Mouse (Mus musculus): Measurements from ENCODE around the gene Cald1.

Gene Cald1

DNA sequence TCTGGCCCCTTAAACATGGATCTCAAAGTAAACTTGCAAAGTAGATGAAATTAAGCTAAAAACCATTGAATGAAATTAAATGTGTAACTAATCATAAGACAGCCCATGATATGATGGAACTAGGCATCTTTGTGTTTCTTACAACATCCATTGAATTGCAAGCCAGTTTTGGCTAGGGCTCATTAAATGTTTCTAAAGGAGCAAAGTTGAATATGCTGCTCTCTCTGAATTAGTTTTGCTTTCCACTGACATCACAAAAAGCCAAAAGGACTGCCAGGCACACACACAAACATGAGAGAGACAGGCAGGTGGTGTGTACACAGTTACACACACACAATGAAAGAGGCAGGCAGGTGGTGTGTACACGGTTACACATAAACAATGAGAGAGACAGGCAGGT, 127.4 kb downstream of the Cald1 start:
- ChIA-PET POLR2A (interaction anchor here in 1 of 4 experiments (1.2 kb wide), 1 partner anchor 8 kb away, joined by 3 read pairs; no protein-coding TSS in a partner anchor), CTCF (no interaction called here)

DNA sequence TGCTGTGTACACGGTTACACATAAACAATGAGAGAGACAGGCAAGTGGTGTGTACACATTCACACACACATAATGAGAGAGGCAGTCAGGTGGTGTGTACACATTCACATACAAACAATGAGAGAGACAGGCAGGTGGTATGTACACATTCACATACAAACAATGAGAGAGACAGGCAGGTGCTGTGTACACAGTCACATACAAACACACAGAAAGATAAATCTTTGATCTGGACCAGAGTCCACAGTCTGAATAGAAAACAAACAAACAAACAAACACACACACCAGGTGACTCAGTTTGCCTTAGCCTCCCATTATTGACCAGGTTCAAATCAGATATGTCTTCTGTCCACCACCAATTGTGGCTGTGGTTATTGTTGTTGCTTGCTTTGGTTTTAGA, 127.8 kb downstream of the Cald1 start:
- ChIA-PET CTCF (no interaction called here), POLR2A (interaction anchor here in 3 of 4 experiments (1.2 to 2.2 kb wide), 4 partner anchors 8 to 17 kb away, joined by 3 to 7 read pairs (median 7); no protein-coding TSS in a partner anchor)

DNA sequence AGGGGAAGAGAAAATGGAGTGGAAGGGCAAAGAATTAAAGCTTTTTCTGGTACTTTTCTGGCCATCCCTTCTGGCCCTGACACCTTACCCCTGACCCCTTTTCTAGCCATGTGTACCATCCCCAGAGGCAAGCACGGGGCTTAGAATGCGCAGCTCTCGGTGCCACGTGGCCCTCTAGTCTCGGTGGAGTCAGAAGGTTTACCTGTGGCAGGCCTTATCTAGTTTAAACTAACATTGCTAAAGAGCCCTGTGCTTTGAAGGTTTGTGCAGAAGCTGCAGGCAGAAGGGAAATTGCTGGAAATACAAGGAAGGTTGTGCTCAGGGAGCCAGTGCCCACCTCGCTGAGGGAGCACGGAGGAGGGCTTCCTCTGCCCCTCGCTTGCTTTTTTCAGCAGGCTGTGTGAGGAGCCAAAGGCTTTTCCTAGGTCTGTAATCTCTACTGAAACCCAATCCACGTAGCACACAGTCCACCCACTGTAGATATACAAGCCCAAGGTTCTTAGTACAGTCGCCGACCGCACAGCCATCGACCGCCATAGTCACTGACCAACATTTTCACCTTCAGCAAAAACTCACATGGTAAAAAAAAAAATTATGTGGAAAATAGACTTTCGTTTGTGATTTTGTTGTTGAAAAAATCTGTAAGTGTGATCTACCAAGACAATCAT, 129.2 kb downstream of the Cald1 start:
- POLR2A ChIA-PET: interaction anchor here in 3 of 4 experiments (0.7 to 2.2 kb wide), 8 partner anchors 9 to 352 kb away, joined by 3 to 7 read pairs (median 6); no protein-coding TSS in a partner anchor
- CTCF ChIA-PET: interaction anchor here in 2 of 4 experiments (0.7 to 1.7 kb wide), 2 partner anchors 33 to 170 kb away, joined by 3 to 4 read pairs; no protein-coding TSS in a partner anchor

DNA sequence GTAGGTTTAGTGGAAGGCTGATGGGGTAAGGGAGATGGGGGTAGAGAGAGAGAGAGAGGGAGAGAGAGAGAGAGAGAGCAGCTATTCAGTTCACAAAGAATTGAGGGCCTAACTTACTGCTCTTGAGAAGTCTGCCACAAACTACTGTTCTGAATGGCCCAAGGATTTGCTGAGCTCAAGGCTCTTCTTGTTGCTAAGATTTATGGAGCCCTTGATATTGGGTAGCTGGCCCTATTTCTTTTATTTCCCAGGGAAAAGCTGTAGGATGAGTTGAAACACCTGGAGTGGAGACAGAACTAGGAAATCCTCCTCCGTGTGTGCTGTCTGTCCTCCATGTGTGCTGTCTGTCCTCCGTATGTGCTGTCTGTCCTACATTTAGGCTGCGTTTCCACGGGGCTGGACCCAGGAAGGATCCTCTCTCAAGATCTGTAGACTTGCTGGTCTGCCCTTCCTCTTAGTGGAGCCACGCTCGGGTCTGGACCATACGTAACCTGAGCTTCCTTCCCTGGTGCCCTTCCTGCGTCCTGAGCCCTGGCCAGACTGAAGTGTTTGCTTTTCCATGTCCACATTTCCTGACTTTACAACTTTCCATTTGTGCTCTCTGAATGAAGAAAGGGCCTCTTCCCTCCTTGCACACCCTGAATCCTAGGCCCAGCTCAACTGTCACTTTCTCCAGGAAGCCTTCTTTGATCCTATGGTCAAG, 131.3 kb downstream of the Cald1 start:
- CTCF ChIA-PET: interaction anchor here in 1 of 4 experiments (0.6 kb wide), 1 partner anchor 181 kb away, joined by 3 read pairs; no protein-coding TSS in a partner anchor
- POLR2A ChIA-PET: interaction anchor here in 2 of 4 experiments (0.9 to 1.2 kb wide), 2 partner anchors 13 to 254 kb away, joined by 3 to 4 read pairs; partner anchors contain the start of gene Bpgm (in 1 of the 2)

DNA sequence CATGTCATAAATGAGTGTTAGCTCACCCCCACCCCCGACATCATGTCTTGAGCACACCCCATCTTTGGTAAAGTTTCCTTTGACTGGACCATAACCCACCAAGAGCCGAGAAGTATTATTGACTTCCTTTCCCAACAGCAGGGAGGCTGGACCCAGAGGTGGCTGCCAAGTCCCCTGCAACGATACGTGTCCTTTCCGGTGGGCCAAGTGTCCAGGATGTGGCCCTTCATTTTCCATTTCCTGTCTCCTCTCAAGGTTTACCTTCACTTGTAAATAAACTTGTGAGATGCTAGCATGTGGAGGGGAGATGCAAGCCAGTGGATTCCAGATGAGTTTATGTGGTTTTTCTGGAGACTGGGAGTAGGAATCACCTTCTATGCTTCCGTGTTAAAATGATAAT, 132.7 kb downstream of the Cald1 start:
- ChIA-PET POLR2A (interaction anchor here in 1 of 4 experiments (0.7 kb wide), 1 partner anchor 1483 kb away, joined by 3 read pairs; no protein-coding TSS in a partner anchor), CTCF (no interaction called here)

DNA sequence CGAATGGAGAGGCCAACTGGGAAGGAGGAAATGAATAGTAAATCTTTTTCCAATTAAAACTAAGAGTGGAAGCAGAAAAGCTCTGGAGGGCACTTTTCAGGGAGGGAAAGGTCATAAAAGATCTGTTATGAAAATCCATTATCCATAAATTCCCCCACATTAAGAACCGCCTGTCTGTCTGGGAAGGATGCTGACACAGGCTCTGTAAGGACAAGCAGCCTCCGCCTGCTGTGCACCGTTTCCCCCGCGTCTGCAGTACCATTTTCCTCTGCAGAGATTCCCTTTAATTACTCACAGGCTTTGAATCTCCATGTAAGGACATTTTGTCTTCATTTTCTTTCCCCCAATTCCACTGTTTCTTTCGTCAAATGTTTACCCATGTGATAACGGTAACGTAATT, 133.2 kb downstream of the Cald1 start:
- POLR2A ChIA-PET: no interaction called here
- CTCF ChIA-PET: no interaction called here

DNA sequence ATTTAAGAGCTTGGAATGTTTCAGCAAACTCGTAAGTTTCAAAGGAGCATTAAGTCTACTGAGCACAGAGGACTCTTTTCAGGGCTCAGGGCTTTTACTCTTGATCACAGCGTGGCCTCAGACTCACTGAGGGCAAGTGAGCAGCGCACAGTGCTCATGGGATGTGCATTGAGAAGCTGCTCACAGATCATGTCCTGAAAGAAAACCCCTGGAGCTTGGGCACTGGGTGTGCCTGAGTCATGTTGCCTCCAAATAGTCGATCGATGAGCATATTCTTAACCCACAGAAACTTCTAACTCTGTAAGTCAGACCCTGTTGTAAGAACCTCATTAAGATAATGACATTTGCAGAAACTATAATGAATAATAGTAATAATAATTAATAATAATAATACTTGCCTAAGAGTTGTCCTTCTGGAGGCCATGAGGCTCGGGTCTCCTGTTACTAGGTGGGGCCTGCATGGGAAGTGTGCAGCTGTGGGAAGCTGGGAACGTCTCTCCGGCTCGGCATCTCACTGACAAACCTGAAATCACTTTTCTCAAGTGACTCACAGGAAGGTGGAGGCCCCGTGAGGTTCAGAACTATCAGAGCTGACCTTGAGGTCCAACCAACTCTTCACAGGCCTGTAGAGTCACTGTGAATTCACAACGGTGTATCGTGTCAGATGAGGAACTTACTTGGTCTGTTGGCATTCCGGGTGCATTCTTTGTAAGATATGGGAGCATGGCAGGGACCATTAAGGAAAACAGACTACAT, 136.8 kb downstream of the Cald1 start:
- ChIA-PET CTCF (interaction anchor here in 1 of 4 experiments (0.6 kb wide), 1 partner anchor 13 kb away, joined by 5 read pairs; no protein-coding TSS in a partner anchor), POLR2A (interaction anchor here in 2 of 4 experiments (0.6 to 2.1 kb wide), 3 partner anchors 11 to 17 kb away, joined by 3 to 7 read pairs (median 3); no protein-coding TSS in a partner anchor)

DNA sequence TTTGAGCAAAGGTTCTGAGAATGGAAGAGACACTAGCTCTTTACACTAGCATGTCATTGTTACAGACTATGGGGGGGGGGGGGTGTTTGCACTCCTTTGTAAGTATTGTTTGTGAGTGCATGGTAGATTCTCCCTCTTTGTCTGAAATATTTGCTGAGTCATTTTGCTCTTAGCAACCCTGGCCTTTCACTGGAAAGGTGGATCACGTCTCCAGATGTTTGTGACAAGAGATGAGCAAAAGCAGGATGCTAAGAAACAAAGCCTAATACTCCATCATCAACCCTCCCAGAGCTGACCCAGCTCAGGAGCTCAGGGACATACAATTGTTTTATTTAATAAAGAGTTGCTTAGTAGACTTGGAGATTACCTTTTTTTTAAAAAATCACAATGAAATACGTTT, 138.6 kb downstream of the Cald1 start:
- CTCF ChIA-PET: no interaction called here
- POLR2A ChIA-PET: interaction anchor here in 2 of 4 experiments (0.6 to 2.1 kb wide), 2 partner anchors 8 to 18 kb away, joined by 3 to 7 read pairs; no protein-coding TSS in a partner anchor

DNA sequence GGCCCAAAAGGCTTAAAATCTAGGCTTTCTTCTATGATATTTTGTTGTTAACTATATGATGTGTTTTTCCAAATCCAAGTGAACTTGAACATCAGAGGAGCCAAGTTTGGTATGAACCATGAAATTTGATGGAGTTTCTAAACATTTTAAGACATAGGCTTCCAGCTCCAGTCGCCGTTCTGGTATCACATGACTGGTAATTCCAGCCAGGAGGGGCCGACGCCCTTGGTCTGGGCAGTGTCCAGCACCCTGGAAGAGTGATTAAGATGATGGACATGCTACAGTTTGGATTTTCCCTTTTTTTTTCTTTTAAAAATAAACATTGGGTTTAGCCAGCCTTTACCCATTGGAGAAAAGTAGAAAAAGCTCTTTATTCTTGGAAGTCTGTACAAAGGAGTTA, 145.6 kb downstream of the Cald1 start:
- ChIA-PET POLR2A (no interaction called here), CTCF (interaction anchor here in 1 of 4 experiments (1.0 kb wide), 1 partner anchor 10 kb away, joined by 3 read pairs; no protein-coding TSS in a partner anchor)

DNA sequence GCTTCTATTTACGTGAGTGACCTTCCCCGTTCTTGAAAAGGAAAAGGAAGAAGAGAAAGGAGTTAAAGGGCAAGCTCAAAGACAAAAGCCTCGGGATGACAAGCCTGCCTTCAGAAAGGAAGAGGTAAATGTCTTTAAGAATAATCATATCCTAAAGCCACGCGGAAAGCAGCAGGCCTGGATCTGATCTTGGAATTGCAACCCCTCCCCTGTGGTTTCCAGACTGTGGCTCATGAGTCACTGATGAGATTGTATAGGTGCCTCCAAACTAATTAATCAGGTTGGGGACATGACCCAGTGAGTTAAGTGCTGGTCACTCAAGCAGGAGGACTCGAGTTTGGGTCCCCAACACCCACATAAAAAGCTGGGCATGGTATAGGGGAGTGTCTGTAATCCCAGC, 149.5 kb downstream of the Cald1 start:
- CTCF ChIA-PET: interaction anchor here in 3 of 4 experiments (0.6 to 0.7 kb wide), 3 partner anchors 13 to 258 kb away, joined by 3 to 5 read pairs (median 4); no protein-coding TSS in a partner anchor
- POLR2A ChIA-PET: no interaction called here

DNA sequence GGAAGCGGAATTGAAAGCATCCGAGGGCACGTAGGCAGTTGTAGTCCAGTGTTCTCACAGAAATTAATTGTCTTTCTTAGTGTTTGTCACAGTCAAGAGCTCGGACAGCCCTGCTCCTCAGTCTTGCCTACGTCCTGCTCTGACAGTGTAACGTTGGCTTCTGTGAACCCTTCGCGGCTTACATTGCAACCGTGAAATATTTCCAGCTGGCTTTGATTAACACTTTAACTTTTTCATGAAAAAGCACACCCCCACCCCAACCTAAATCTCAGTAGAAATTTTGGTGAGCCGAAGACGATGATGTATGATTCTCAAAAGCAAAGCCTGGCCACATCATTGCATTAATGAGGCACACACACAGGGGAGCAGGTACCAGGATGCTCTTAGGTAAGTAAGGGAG, 150.3 kb downstream of the Cald1 start:
- CTCF ChIA-PET: no interaction called here
- POLR2A ChIA-PET: no interaction called here

DNA sequence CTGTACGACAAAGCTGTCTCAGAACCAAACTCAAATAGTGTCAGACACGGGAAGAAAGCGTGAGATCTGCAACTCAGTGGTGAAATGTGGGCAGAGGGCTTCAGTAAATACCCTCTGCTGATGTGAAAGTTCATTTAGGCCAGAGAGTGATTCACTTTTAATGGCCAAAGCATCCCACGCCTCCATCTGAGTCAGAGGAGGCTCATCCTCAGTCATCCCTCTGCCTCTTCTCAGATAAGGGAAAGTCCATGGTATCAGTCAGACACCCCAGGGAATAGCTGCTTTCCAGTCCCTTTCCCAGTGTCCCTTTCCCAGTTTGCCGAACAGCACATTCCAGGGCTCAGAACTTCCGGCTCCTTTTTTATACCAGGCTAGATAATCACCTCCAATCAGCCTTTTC, 151.2 kb downstream of the Cald1 start:
- CTCF ChIA-PET: interaction anchor here in 1 of 4 experiments (1.5 kb wide), 1 partner anchor 10 kb away, joined by 5 read pairs; no protein-coding TSS in a partner anchor
- POLR2A ChIA-PET: interaction anchor here in 1 of 4 experiments (0.6 kb wide), 1 partner anchor 26 kb away, joined by 3 read pairs; no protein-coding TSS in a partner anchor

DNA sequence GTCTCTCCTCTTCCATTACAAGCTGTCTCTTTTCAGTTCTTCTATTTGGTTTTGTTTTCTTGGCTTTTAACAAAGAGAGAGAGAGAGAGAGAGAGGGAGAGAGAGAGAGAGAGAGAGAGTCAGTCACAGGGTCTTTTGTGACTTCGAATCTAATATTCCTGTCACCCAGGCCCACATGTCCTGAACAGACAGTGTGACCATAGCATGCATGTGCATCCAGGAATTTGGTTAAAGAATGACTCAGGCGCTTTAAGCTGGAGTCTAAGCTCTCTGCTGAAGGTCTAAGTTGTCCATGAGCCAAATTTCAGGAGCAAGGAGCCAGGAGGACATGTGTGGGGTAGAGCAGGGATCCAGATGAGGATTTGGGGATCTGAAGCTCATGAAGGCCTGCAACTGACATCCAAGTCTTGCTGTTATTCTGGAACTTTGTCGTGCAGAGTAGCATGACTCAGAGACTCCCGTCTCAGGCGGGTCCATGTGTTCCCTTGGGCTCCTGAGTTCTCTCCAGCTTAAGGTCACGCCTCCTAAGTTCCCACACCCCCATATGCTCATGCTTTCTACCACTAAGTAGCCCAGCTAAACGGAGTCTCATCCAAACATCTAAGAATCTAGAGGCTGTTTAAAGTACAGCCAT, 152.3 kb downstream of the Cald1 start:
- ChIA-PET CTCF (interaction anchor here in 3 of 4 experiments (0.7 to 1.5 kb wide), 4 partner anchors 9 to 458 kb away, joined by 3 to 5 read pairs (median 4); no protein-coding TSS in a partner anchor), POLR2A (interaction anchor here in 1 of 4 experiments (0.7 kb wide), 1 partner anchor 221 kb away, joined by 3 read pairs; no protein-coding TSS in a partner anchor)

DNA sequence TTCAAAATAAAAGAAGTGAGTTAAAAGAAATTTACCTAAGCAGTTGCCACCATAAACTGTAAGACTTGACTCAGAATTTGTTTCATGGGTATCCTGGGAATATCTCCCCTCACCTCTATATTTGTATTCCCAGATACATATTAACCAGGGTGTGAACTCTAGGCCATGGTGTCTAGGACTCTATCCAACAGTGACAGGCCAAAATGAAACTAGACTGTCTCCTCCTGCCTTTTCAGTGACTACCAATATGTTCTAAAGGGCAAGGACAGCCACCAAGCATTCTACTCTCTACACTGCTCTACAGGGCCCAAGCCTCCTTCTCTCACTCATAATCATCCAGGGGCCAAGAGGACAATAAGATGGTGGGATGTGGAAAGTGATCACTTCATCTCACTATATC, 153.3 kb downstream of the Cald1 start:
- POLR2A ChIA-PET: no interaction called here
- CTCF ChIA-PET: no interaction called here

DNA sequence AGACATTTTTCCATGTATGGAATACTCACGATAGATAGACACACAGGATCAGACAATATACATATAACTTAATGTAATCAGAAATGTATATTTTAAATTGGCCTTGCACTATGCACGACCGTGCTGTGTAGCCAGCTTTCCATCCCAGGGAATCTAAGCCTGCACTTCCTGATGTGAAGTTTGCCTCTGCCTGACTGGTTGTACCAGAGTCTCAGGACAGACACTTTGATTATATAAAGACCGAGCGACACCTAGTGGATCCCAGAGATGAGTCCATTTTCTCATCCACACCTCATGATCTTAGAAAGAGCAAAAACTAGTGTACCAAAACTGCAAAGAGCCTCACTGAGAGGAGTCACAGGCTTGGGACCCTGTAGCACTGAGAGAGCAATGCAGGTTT, 156.1 kb downstream of the Cald1 start:
- ChIA-PET POLR2A (interaction anchor here in 3 of 4 experiments (0.6 to 1.9 kb wide), 5 partner anchors 37 to 279 kb away, joined by 3 read pairs; partner anchors contain the start of gene Bpgm (in 2 of the 3)), CTCF (interaction anchor here (0.5 to 1.8 kb wide), 12 partner anchors 10 to 462 kb away, joined by 3 to 10 read pairs (median 4); partner anchors contain the start of gene Bpgm (in 1 of the 4))

DNA sequence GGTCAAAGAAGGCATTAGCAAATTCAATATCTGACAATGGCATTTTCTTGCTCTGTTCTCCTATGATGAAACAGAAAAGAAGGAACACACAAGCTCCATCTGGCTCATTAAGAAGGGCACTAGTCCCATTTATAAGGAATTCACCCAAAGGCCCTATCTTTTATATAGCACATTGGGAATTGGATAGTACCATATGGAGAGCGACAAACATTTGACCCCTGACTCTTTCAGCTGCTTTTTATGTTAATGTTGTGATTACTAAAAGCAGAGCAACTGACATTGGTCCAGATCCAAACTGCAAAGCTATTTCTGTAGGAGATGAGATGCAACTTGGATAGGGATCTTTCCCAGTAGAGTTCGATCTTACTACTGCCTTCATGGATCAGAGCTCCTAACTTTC, 160.0 kb downstream of the Cald1 start:
- ChIA-PET POLR2A (interaction anchor here in 2 of 4 experiments (0.5 to 1.7 kb wide), 2 partner anchors 41 to 361 kb away, joined by 3 to 5 read pairs; no protein-coding TSS in a partner anchor), CTCF (interaction anchor here in 3 of 4 experiments (0.5 to 2.0 kb wide), 7 partner anchors 18 to 739 kb away, joined by 3 to 8 read pairs (median 3); partner anchors contain the start of gene Agbl3 (in 1 of the 3))

DNA sequence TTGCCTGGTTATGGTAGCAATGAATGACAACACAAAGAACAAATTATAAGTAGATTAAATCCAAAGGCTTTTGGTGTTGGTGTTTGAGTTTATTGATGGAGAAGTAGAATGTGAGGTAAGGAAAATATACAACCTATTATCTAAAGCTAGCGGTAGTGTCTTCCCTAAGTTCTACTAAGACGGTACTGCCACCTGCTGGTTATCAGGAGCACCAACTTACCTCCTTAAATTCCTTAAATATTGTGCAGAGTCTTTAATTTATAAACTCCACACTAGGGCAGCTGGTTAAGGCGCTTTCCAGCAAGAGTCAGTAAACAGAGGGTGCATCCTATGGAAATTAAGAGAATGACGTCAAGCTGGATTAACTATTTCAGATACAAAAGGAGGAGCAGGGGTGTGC, 161.7 kb downstream of the Cald1 start:
- CTCF ChIA-PET: interaction anchor here (0.6 to 2.1 kb wide), 43 partner anchors 9 to 566 kb away, joined by 3 to 9 read pairs (median 3); partner anchors contain the start of genes Agbl3 (in 2 of the 4) and Bpgm (in 2 of the 4)
- POLR2A ChIA-PET: interaction anchor here in 3 of 4 experiments (0.7 to 0.8 kb wide), 3 partner anchors 20 to 245 kb away, joined by 3 to 4 read pairs (median 3); partner anchors contain the start of gene Agbl3 (in 1 of the 3)

DNA sequence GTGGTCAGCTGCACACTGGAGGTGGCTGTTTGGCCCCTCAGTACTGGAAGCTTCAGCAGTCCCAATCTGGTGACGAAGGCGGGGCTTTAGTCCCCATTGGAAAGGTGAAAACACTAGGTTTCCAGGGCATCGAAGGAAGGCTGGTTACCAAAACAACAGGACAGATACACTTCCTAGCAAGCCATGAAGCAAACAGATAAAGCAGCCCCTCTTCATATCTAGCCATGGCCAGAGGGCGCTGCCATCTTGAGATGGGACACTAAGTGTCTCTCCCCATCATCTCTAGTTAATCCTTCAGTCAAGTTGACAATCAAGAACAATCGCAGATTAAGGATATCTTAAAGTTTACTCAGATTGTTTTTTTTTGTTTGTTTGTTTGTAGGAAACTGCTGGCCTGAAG, 167.4 kb downstream of the Cald1 start:
- POLR2A ChIA-PET: no interaction called here
- CTCF ChIA-PET: no interaction called here

Data from embryonic stem cell, embryonic (primary cell).